Mouse (Mus musculus): ENCODE measurements around the gene Mr1. TPM values are rescaled to one million over a fixed set of nuclear protein-coding genes. Genes with fewer than 3 reads are reported as not detected.

Gene Mr1
- total and polyA plus RNA-seq, 3 experiments = 4.3 to 7.6 (median 7.1) TPM

DNA sequence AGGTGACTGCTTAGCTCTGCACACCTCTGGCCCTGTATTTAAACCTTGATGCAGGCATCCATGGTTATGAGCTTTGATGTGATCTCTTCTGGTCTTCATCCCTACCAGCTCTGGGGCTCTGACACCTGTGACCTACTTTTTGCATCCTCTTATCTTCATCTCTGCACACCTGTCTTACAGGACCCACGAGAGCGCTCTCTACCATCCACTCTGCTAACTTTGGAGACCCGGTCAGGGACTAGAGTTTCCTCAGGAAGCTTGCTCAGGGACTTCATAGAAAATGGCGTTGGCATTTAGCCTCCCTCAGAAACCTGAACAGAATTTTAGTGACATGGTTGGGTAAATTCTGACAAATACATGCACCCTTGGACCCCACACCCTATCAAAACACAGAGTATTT is 7.3 kb upstream of the Mr1 start:
- Histone ChIP-seq H3K27ac (ENCODE audit: insufficient read depth, low read depth) (no peak overlapping the region), H3K79me2 (replicated peaks; ENCODE audit: control insufficient read depth, extremely low read depth, insufficient read depth, poor library complexity, severe bottlenecking) (no peaks in the 10 kb centered on the region), H3K9me3 (replicated peaks; ENCODE audit: low read length) (no peaks in the 10 kb centered on the region), H3K4me2 (ENCODE audit: insufficient read depth, low read depth, poor library complexity, severe bottlenecking) (no peak overlapping the region), H3K4me1 (ENCODE audit: control insufficient read depth in 1 of 2, insufficient read depth in 2 of 2) (peaks cover 3 to 8% of the 10 kb centered on the region in 2 experiments; a peak in 3 of 4 replicates), H3K4me3 (replicated peaks in 1 of 3; ENCODE audit: low read depth in 2 of 3, low read length in 2 of 3, poor library complexity in 1 of 3) (no peak overlapping the region), H3K36me3 (replicated peaks in 1 of 2; ENCODE audit: control insufficient read depth in 1 of 2, insufficient read depth in 1 of 2, low read length in 1 of 2) (no peaks in the 10 kb centered on the region), H3K27me3 (replicated peaks) (no peaks in the 10 kb centered on the region), H3K9ac (ENCODE audit: insufficient read depth, low read depth) (no peak overlapping the region)
- dilution Hi-C loops (cut with MboI; ENCODE audit: extremely low pct_ligation_motif_present, extremely low pct_unique_long_range_greater_than_20kb, low sequenced_read_pairs) (no loop called here), in situ Hi-C loops (cut with MboI; ENCODE audit: low pct_ligation_motif_present, low pct_unique_long_range_greater_than_20kb, low sequenced_read_pairs) (no loop called here)
- TF ChIP-seq RCOR1 (conservative IDR thresholded peaks at IDR 0.05; ENCODE audit: low read depth, low read length) = no peak
- TF ChIP-seq UBTF (IDR thresholded peaks at IDR 0.05; ENCODE audit: low read depth, low read length) = no peak
- no peak for TF ChIP-seq NELFE (IDR thresholded peaks at IDR 0.05; ENCODE audit: low read depth, low read length)
- TF ChIP-seq JUND (conservative IDR thresholded peaks at IDR 0.05; ENCODE audit: low read depth, low read length) = no peak
- TF ChIP-seq SIN3A (IDR thresholded peaks at IDR 0.05; ENCODE audit: low read length) = no peak
- TF ChIP-seq MAX (IDR thresholded peaks at IDR 0.05; ENCODE audit: low read length) = no peak
- no peak for TF ChIP-seq PAX5 (IDR thresholded peaks at IDR 0.05; ENCODE audit: low read length)
- TF ChIP-seq MYC (IDR thresholded peaks at IDR 0.05; ENCODE audit: low read depth, low read length) = no peak
- TF ChIP-seq E2F4 (IDR thresholded peaks at IDR 0.05; ENCODE audit: insufficient replicate concordance, low read depth, low read length) = no peak
- no peak for TF ChIP-seq CHD2 (IDR thresholded peaks at IDR 0.05; ENCODE audit: low read length)
- no peak for TF ChIP-seq HCFC1 (IDR thresholded peaks at IDR 0.05; ENCODE audit: low read depth, low read length)
- no peak for TF ChIP-seq EP300 (IDR thresholded peaks at IDR 0.05; ENCODE audit: low read length)
- no peak for TF ChIP-seq ZMIZ1 (IDR thresholded peaks at IDR 0.05; ENCODE audit: low read depth, low read length)
- no peak for TF ChIP-seq TCF12 (IDR thresholded peaks at IDR 0.05; ENCODE audit: low read depth, low read length)
- TF ChIP-seq JUN (IDR thresholded peaks at IDR 0.05; ENCODE audit: insufficient read depth, low read depth, low read length) = no peak
- TF ChIP-seq USF2 (conservative IDR thresholded peaks at IDR 0.05; ENCODE audit: low read depth, low read length) = no peak
- DNase-seq (ENCODE audit: extremely low read depth) = no peak

DNA sequence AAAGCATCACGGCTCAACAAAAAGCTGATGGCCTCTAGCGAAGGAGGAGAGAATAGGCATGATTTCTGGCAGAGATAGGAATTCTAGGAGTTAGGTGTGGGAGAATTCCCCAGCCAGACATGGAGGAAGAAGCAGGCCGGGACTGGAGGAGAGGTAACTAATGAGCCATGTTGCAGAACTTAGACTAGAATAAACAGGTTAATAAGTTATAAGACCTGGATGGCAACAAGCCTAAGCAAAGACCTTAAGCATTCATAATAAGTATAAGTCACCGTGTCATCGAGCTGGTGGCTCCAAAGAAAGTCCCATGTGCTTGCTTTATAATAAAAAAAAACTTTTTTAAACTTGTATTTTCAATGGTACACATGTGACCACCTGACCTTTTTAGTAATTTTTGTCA is 4.2 kb upstream of the Mr1 start:
- no peaks in the 10 kb centered on the region for H3K9me3 ChIP-seq (replicated peaks; ENCODE audit: low read length)
- H3K4me2 ChIP-seq (ENCODE audit: insufficient read depth, low read depth, poor library complexity, severe bottlenecking) = no peak overlapping the region
- no peaks in the 10 kb centered on the region for H3K36me3 ChIP-seq (replicated peaks in 1 of 2; ENCODE audit: control insufficient read depth in 1 of 2, insufficient read depth in 1 of 2, low read length in 1 of 2)
- dilution Hi-C loops (cut with MboI; ENCODE audit: extremely low pct_ligation_motif_present, extremely low pct_unique_long_range_greater_than_20kb, low sequenced_read_pairs) = no loop called here
- no peak overlapping the region for H3K4me3 ChIP-seq (replicated peaks in 1 of 3; ENCODE audit: low read depth in 2 of 3, low read length in 2 of 3, poor library complexity in 1 of 3)
- in situ Hi-C loops (cut with MboI; ENCODE audit: low pct_ligation_motif_present, low pct_unique_long_range_greater_than_20kb, low sequenced_read_pairs) = no loop called here
- no peaks in the 10 kb centered on the region for H3K79me2 ChIP-seq (replicated peaks; ENCODE audit: control insufficient read depth, extremely low read depth, insufficient read depth, poor library complexity, severe bottlenecking)
- no peak for DNase-seq (ENCODE audit: extremely low read depth)
- TF ChIP-seq MAX (IDR thresholded peaks at IDR 0.05; ENCODE audit: low read length) (no peak), HCFC1 (IDR thresholded peaks at IDR 0.05; ENCODE audit: low read depth, low read length) (no peak), NRF1 (IDR thresholded peaks at IDR 0.05; ENCODE audit: low read depth, low read length) (no peak), MYC (IDR thresholded peaks at IDR 0.05; ENCODE audit: low read depth, low read length) (no peak)
- no peak overlapping the region for H3K27ac ChIP-seq (ENCODE audit: insufficient read depth, low read depth)
- H3K9ac ChIP-seq (ENCODE audit: insufficient read depth, low read depth) = no peak overlapping the region
- no peaks in the 10 kb centered on the region for H3K27me3 ChIP-seq (replicated peaks)
- peaks cover 7 to 11% of the 10 kb centered on the region in 2 experiments for H3K4me1 ChIP-seq (ENCODE audit: control insufficient read depth in 1 of 2, insufficient read depth in 2 of 2)
